Mouse (Mus musculus): ENCODE results near the gene Mymx. TPM values are rescaled to one million over a fixed set of nuclear protein-coding genes. Genes with fewer than 3 reads are reported as not detected.

Gene Mymx
- total and polyA plus RNA-seq, 3 experiments, result not detected

GRCm38 (mm10) chr17:45579554-45579953 is 22.3 kb downstream of the Mymx start:
- Histone ChIP-seq H3K27ac (ENCODE audit: insufficient read depth, low read depth) (no peak overlapping the region), H3K4me3 (replicated peaks in 1 of 3; ENCODE audit: low read depth in 2 of 3, low read length in 2 of 3, poor library complexity in 1 of 3) (no peak overlapping the region), H3K4me1 (ENCODE audit: control insufficient read depth in 1 of 2, insufficient read depth in 2 of 2) (peaks cover 8 to 52% of the 10 kb centered on the region in 2 experiments), H3K79me2 (replicated peaks; ENCODE audit: control insufficient read depth, extremely low read depth, insufficient read depth, poor library complexity, severe bottlenecking) (no peaks in the 10 kb centered on the region), H3K9ac (ENCODE audit: insufficient read depth, low read depth) (no peak overlapping the region), H3K36me3 (replicated peaks in 1 of 2; ENCODE audit: control insufficient read depth in 1 of 2, insufficient read depth in 1 of 2, low read length in 1 of 2) (peaks cover 0 to 4% of the 10 kb centered on the region in 2 experiments), H3K4me2 (ENCODE audit: insufficient read depth, low read depth, poor library complexity, severe bottlenecking) (no peak overlapping the region), H3K9me3 (replicated peaks; ENCODE audit: low read length) (no peaks in the 10 kb centered on the region), H3K27me3 (replicated peaks) (no peaks in the 10 kb centered on the region)
- DNase-seq (ENCODE audit: extremely low read depth), result no peak
- TF ChIP-seq CHD1 (IDR thresholded peaks at IDR 0.05; ENCODE audit: low read depth, low read length), result no peak
- dilution Hi-C loops (cut with MboI; ENCODE audit: extremely low pct_ligation_motif_present, extremely low pct_unique_long_range_greater_than_20kb, low sequenced_read_pairs) (no loop called here), in situ Hi-C loops (cut with MboI; ENCODE audit: low pct_ligation_motif_present, low pct_unique_long_range_greater_than_20kb, low sequenced_read_pairs) (no loop called here)

- Histone ChIP-seq H3K79me2 (replicated peaks; ENCODE audit: control insufficient read depth, extremely low read depth, insufficient read depth, poor library complexity, severe bottlenecking) (no peaks in the 10 kb centered on the region), H3K9me3 (replicated peaks; ENCODE audit: low read length) (no peaks in the 10 kb centered on the region), H3K27me3 (replicated peaks) (no peaks in the 10 kb centered on the region), H3K4me3 (replicated peaks in 1 of 3; ENCODE audit: low read depth in 2 of 3, low read length in 2 of 3, poor library complexity in 1 of 3) (no peak overlapping the region), H3K9ac (ENCODE audit: insufficient read depth, low read depth) (no peak overlapping the region), H3K36me3 (replicated peaks in 1 of 2; ENCODE audit: control insufficient read depth in 1 of 2, insufficient read depth in 1 of 2, low read length in 1 of 2) (no peaks in the 10 kb centered on the region), H3K4me2 (ENCODE audit: insufficient read depth, low read depth, poor library complexity, severe bottlenecking) (no peak overlapping the region), H3K27ac (ENCODE audit: insufficient read depth, low read depth) (no peak overlapping the region), H3K4me1 (ENCODE audit: control insufficient read depth in 1 of 2, insufficient read depth in 2 of 2) (peaks cover 8 to 49% of the 10 kb centered on the region in 2 experiments)
- dilution Hi-C loops (cut with MboI; ENCODE audit: extremely low pct_ligation_motif_present, extremely low pct_unique_long_range_greater_than_20kb, low sequenced_read_pairs), result no loop called here
- in situ Hi-C loops (cut with MboI; ENCODE audit: low pct_ligation_motif_present, low pct_unique_long_range_greater_than_20kb, low sequenced_read_pairs), result no loop called here
- no peak for DNase-seq (ENCODE audit: extremely low read depth)
- no peak for TF ChIP-seq KAT2A (IDR thresholded peaks at IDR 0.05; ENCODE audit: insufficient replicate concordance, low read length)
- no peak for TF ChIP-seq IRF4 (IDR thresholded peaks at IDR 0.05; ENCODE audit: low read depth, low read length)
- no peak for TF ChIP-seq MAFK (IDR thresholded peaks at IDR 0.05; ENCODE audit: insufficient replicate concordance, low read length)
- peak; percentile 44 to 80 for TF ChIP-seq CTCF (conservative IDR thresholded peaks at IDR 0.05 in 1 of 2, IDR thresholded peaks at IDR 0.05 in 1 of 2; ENCODE audit: low read depth in 2 of 2, low read length in 2 of 2)
- peak; percentile 52 for TF ChIP-seq SMC3 (IDR thresholded peaks at IDR 0.05; ENCODE audit: low read depth, low read length)
- peak; percentile 41 for TF ChIP-seq RAD21 (IDR thresholded peaks at IDR 0.05; ENCODE audit: low read depth, low read length)
- TF ChIP-seq MYC (IDR thresholded peaks at IDR 0.05; ENCODE audit: low read depth, low read length), result peak; percentile 81
- no peak for TF ChIP-seq USF2 (conservative IDR thresholded peaks at IDR 0.05; ENCODE audit: low read depth, low read length)
- TF ChIP-seq MAZ (IDR thresholded peaks at IDR 0.05; ENCODE audit: low read depth, low read length), result no peak
- peak; percentile 51; the same call in 1 of the 2 replicates for TF ChIP-seq MAX (IDR thresholded peaks at IDR 0.05; ENCODE audit: low read length)
- 0 out of 2 replicates have a peak, but pooled peaks have one; percentile 13 for TF ChIP-seq HCFC1 (IDR thresholded peaks at IDR 0.05; ENCODE audit: low read depth, low read length)
- TF ChIP-seq ZNF384 (IDR thresholded peaks at IDR 0.05; ENCODE audit: low read depth, low read length), result 0 out of 2 replicates have a peak, but pooled peaks have one; percentile 7
Observed at GRCm38 (mm10) chr17:45578843-45579242, 23.1 kb downstream of the Mymx start.

- Histone ChIP-seq H3K27me3 (replicated peaks) (no peaks in the 10 kb centered on the region), H3K79me2 (replicated peaks; ENCODE audit: control insufficient read depth, extremely low read depth, insufficient read depth, poor library complexity, severe bottlenecking) (no peaks in the 10 kb centered on the region), H3K4me3 (replicated peaks in 1 of 3; ENCODE audit: low read depth in 2 of 3, low read length in 2 of 3, poor library complexity in 1 of 3) (no peak overlapping the region), H3K27ac (ENCODE audit: insufficient read depth, low read depth) (no peak overlapping the region), H3K9ac (ENCODE audit: insufficient read depth, low read depth) (no peak overlapping the region), H3K4me2 (ENCODE audit: insufficient read depth, low read depth, poor library complexity, severe bottlenecking) (no peak overlapping the region), H3K4me1 (ENCODE audit: control insufficient read depth in 1 of 2, insufficient read depth in 2 of 2) (peaks cover 8 to 43% of the 10 kb centered on the region in 2 experiments), H3K9me3 (replicated peaks; ENCODE audit: low read length) (no peaks in the 10 kb centered on the region), H3K36me3 (replicated peaks in 1 of 2; ENCODE audit: control insufficient read depth in 1 of 2, insufficient read depth in 1 of 2, low read length in 1 of 2) (no peaks in the 10 kb centered on the region)
- no peak for DNase-seq (ENCODE audit: extremely low read depth)
- dilution Hi-C loops (cut with MboI; ENCODE audit: extremely low pct_ligation_motif_present, extremely low pct_unique_long_range_greater_than_20kb, low sequenced_read_pairs), result no loop called here
- in situ Hi-C loops (cut with MboI; ENCODE audit: low pct_ligation_motif_present, low pct_unique_long_range_greater_than_20kb, low sequenced_read_pairs), result no loop called here
- TF ChIP-seq UBTF (IDR thresholded peaks at IDR 0.05; ENCODE audit: low read depth, low read length), result no peak
- no peak for TF ChIP-seq PAX5 (IDR thresholded peaks at IDR 0.05; ENCODE audit: low read length)
- TF ChIP-seq ZC3H11A (IDR thresholded peaks at IDR 0.05; ENCODE audit: low read depth, low read length), result no peak
- TF ChIP-seq CTCF (conservative IDR thresholded peaks at IDR 0.05 in 1 of 2, IDR thresholded peaks at IDR 0.05 in 1 of 2; ENCODE audit: low read depth in 2 of 2, low read length in 2 of 2), result no peak
- no peak for TF ChIP-seq RAD21 (IDR thresholded peaks at IDR 0.05; ENCODE audit: low read depth, low read length)
- TF ChIP-seq E2F4 (IDR thresholded peaks at IDR 0.05; ENCODE audit: insufficient replicate concordance, low read depth, low read length), result no peak
- no peak for TF ChIP-seq MAX (IDR thresholded peaks at IDR 0.05; ENCODE audit: low read length)
- no peak for TF ChIP-seq EP300 (IDR thresholded peaks at IDR 0.05; ENCODE audit: low read length)
- no peak for TF ChIP-seq ZNF384 (IDR thresholded peaks at IDR 0.05; ENCODE audit: low read depth, low read length)
- no peak for TF ChIP-seq KAT2A (IDR thresholded peaks at IDR 0.05; ENCODE audit: insufficient replicate concordance, low read length)
- no peak for TF ChIP-seq GABPA (IDR thresholded peaks at IDR 0.05; ENCODE audit: insufficient replicate concordance, low read depth, low read length)
- TF ChIP-seq RCOR1 (conservative IDR thresholded peaks at IDR 0.05; ENCODE audit: low read depth, low read length), result no peak
- TF ChIP-seq MYC (IDR thresholded peaks at IDR 0.05; ENCODE audit: low read depth, low read length), result no peak
- no peak for TF ChIP-seq POLR2A (IDR thresholded peaks at IDR 0.05; ENCODE audit: low read depth, low read length)
- TF ChIP-seq ZKSCAN1 (IDR thresholded peaks at IDR 0.05; ENCODE audit: borderline replicate concordance, low read depth, low read length), result no peak
- no peak for TF ChIP-seq BHLHE40 (IDR thresholded peaks at IDR 0.05; ENCODE audit: low read depth, low read length)
- no peak for TF ChIP-seq TBP (conservative IDR thresholded peaks at IDR 0.05; ENCODE audit: low read depth, low read length)
Observed at GRCm38 (mm10) chr17:45578242-45578641, 23.7 kb downstream of the Mymx start.

All from CH12.LX (cell line).